Mouse (Mus musculus): ENCODE measurements around the gene Dlg2. TPM values are rescaled to one million over a fixed set of nuclear protein-coding genes. Genes with fewer than 3 reads are reported as not detected.
A peak's percentile ranks its signal among the peaks of the same experiment; 100 is the strongest.

The Dlg2 gene
- polyA plus RNA-seq, 1 experiment from 2014 or later = 2.3 TPM

DNA sequence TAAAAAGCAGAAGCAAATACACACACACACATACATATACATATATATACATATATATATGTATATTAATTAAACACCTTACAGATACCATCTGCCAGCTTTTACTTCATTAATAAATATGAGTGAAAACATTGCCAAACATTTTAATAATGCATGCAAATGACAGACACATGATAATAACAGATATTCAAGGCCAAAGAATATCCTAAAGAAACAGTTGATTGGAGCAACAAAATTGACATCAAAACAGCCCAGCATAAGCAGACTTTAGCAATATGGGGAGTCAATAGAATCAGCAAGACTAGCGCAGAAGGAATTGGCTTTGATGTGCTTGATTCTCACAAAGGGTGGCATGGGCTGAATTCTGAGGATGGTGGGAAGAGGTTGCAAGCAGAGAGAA lies 1568.5 kb downstream of the Dlg2 start:
- Histone ChIP-seq H3K9ac (replicated peaks) (no peak overlapping the region), H3K36me3 (no peaks in the 10 kb centered on the region), H3K4me2 (no peak overlapping the region), H3K9me3 (no peaks in the 10 kb centered on the region), H3K4me3 (replicated peaks) (no peak overlapping the region), H3K27ac (no peak overlapping the region), H3K4me1 (replicated peaks) (no peaks in the 10 kb centered on the region; the same call in 1 of the 2 replicates), H3K27me3 (no peaks in the 10 kb centered on the region)
- no peak for ATAC-seq (ENCODE audit: insufficient number of reproducible peaks, insufficient read depth, low FRiP score, low TSS enrichment, low read depth)
- WGBS = 91% methylated on average over 1 of the region's 1 CpGs

DNA sequence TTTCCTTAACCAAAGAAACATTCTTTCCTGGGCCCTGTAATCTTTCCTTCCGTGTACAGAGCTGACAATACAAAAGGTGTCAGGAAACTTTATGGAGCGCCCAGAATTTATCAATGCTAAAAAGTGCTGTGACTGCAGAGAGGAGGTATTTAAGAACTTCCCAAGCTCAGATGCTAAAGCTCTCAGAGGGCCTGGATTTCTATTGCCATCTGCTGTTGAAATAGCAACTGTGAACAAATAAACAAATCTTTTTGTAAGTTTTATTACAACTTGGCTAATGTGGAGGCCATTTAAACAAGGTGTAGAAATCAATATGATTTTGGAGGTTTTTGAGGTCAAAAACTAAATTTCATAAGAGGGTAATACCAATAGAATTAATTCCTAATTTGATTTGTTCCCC lies 1570.8 kb downstream of the Dlg2 start:
- 37% methylated on average over 2 of the region's 2 CpGs for WGBS
- Histone ChIP-seq H3K4me2 (no peak overlapping the region), H3K27ac (no peak overlapping the region), H3K9me3 (no peaks in the 10 kb centered on the region), H3K4me1 (replicated peaks) (no peaks in the 10 kb centered on the region; the same call in 1 of the 2 replicates), H3K27me3 (no peaks in the 10 kb centered on the region), H3K36me3 (no peaks in the 10 kb centered on the region), H3K9ac (replicated peaks) (no peak overlapping the region), H3K4me3 (replicated peaks) (no peak overlapping the region)
- ATAC-seq (ENCODE audit: insufficient number of reproducible peaks, insufficient read depth, low FRiP score, low TSS enrichment, low read depth) = no peak

DNA sequence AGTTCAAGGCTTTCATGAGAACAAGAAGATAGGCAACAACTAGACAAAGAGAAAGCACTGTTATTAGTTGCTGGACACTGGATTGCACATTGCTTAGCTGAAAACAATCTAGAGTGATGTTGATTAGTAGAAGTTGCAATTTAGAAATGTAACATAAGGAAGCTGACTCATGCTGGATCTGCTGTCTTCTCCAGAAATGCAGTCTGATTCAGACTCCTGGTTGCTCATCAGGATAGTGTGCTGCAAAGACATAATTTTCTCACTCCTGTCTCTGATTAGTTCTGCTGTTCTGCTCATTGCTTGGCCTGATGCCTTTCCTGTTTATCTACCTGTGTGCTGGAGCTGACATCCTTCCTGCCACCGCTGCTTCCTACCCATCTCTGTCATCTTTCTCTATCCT lies 1572.4 kb downstream of the Dlg2 start:
- H3K4me1 ChIP-seq (replicated peaks) = no peaks in the 10 kb centered on the region; the same call in 1 of the 2 replicates
- no peak for ATAC-seq (ENCODE audit: insufficient number of reproducible peaks, insufficient read depth, low FRiP score, low TSS enrichment, low read depth)
- 86% methylated on average over 1 of the region's 1 CpGs for WGBS
- no peaks in the 10 kb centered on the region for H3K27me3 ChIP-seq
- H3K9ac ChIP-seq (replicated peaks) = no peak overlapping the region
- no peak overlapping the region for H3K4me3 ChIP-seq (replicated peaks)
- no peaks in the 10 kb centered on the region for H3K9me3 ChIP-seq
- no peaks in the 10 kb centered on the region for H3K36me3 ChIP-seq
- H3K4me2 ChIP-seq = no peak overlapping the region
- H3K27ac ChIP-seq = no peak overlapping the region

DNA sequence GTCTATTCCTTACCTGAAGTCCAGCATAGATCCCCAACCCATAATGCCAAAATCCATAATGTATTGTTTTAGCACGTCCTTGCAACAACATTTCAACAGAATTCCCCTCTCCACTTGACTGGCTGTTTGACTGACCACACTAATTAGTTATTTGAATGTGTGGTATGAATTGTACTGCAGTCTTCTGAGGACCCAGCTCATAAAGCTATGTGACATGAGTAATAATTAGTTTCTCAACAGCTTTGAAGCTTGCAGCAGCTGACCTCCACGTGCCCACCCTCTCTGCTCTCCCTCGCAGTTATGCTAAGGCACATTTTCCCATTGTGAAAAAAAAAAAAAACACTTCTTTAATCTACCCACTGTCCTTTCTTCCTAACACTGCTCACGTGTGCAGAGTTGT lies 1590.4 kb downstream of the Dlg2 start:
- no peak overlapping the region for H3K4me2 ChIP-seq
- H3K27ac ChIP-seq = no peak overlapping the region
- no peaks in the 10 kb centered on the region for H3K27me3 ChIP-seq
- H3K4me1 ChIP-seq (replicated peaks) = no peaks in the 10 kb centered on the region
- H3K9me3 ChIP-seq = no peaks in the 10 kb centered on the region
- no peak overlapping the region for H3K9ac ChIP-seq (replicated peaks)
- 58% methylated on average over 4 of the region's 4 CpGs for WGBS
- no peak for ATAC-seq (ENCODE audit: insufficient number of reproducible peaks, insufficient read depth, low FRiP score, low TSS enrichment, low read depth)
- no peak overlapping the region for H3K4me3 ChIP-seq (replicated peaks)
- H3K36me3 ChIP-seq = no peaks in the 10 kb centered on the region

DNA sequence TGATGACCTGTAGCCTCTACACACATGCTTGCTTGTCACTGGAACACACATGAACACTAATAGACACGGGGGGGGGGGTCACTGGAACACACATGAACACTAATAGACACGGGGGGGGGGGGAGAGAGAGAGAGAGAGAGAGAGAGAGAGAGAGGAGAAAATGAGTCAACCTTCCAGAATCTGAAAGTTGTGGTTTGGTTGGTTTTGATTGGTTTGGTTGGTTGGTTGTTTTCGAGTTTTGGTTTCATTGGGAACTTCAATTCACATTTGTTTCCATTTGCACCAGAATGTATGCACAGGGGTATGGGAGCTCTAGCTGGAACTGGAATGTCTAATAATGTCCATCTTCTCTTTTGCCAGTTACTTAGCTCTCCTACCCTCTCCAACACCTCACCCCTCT lies 1611.0 kb downstream of the Dlg2 start:
- H3K27ac ChIP-seq = no peak overlapping the region
- no peaks in the 10 kb centered on the region for H3K36me3 ChIP-seq
- ATAC-seq (ENCODE audit: insufficient number of reproducible peaks, insufficient read depth, low FRiP score, low TSS enrichment, low read depth) = no peak
- no peaks in the 10 kb centered on the region for H3K4me1 ChIP-seq (replicated peaks)
- H3K9me3 ChIP-seq = no peaks in the 10 kb centered on the region
- 61% methylated on average over 3 of the region's 3 CpGs for WGBS
- H3K4me2 ChIP-seq = no peak overlapping the region
- H3K27me3 ChIP-seq = no peaks in the 10 kb centered on the region
- H3K9ac ChIP-seq (replicated peaks) = no peak overlapping the region
- H3K4me3 ChIP-seq (replicated peaks) = no peak overlapping the region

DNA sequence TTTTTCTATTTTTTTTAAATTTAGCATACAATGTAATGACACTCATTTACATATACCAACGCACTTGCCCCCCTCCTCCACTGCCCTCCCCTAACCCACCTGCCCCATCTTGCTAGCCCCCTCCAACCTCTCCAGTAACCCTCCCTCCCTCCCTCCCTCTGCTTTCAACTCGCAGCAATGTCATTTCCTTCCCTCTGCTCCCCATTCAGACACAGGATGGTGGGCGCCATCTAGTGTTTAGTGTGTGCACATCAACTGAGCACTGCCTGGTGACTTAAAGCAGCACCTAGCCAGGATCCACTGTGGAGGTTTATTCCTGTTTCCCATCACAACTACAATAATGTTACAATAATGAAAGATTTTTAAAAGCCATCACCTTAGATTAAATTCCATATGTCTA lies 1617.4 kb downstream of the Dlg2 start:
- Histone ChIP-seq H3K27ac (no peak overlapping the region), H3K9me3 (no peaks in the 10 kb centered on the region), H3K4me2 (no peak overlapping the region), H3K4me1 (replicated peaks) (no peaks in the 10 kb centered on the region), H3K4me3 (replicated peaks) (no peak overlapping the region), H3K27me3 (no peaks in the 10 kb centered on the region), H3K9ac (replicated peaks) (no peak overlapping the region), H3K36me3 (no peaks in the 10 kb centered on the region)
- WGBS = 0% methylated on average over 3 of the region's 3 CpGs
- ATAC-seq (ENCODE audit: insufficient number of reproducible peaks, insufficient read depth, low FRiP score, low TSS enrichment, low read depth) = peak; percentile 47; the same call in 1 of the 2 replicates

DNA sequence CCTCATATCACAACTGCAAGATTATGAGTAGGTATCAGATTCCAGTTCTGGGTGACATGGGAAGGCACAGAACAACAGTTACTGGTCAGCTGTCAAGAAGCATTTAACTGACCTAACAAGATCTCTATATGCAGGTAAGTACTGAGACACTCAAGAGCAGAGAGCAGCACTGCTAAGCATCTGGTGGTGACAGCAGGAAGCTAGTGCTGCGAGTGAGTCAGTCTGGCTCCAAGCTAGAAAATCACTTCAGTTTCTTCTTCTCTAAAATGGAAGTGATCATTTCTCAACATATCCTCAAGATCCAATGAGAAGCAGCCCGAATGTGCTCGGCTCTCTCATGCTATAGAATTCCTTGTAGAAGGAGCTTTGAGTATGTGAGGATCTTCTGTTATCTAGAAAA lies 1618.7 kb downstream of the Dlg2 start:
- no peak overlapping the region for H3K4me2 ChIP-seq
- no peaks in the 10 kb centered on the region for H3K4me1 ChIP-seq (replicated peaks)
- H3K36me3 ChIP-seq = no peaks in the 10 kb centered on the region
- 80% methylated on average over 3 of the region's 3 CpGs for WGBS
- H3K27me3 ChIP-seq = no peaks in the 10 kb centered on the region
- no peak overlapping the region for H3K4me3 ChIP-seq (replicated peaks)
- H3K9me3 ChIP-seq = no peaks in the 10 kb centered on the region
- no peak overlapping the region for H3K27ac ChIP-seq
- H3K9ac ChIP-seq (replicated peaks) = no peak overlapping the region
- no peak for ATAC-seq (ENCODE audit: insufficient number of reproducible peaks, insufficient read depth, low FRiP score, low TSS enrichment, low read depth)

DNA sequence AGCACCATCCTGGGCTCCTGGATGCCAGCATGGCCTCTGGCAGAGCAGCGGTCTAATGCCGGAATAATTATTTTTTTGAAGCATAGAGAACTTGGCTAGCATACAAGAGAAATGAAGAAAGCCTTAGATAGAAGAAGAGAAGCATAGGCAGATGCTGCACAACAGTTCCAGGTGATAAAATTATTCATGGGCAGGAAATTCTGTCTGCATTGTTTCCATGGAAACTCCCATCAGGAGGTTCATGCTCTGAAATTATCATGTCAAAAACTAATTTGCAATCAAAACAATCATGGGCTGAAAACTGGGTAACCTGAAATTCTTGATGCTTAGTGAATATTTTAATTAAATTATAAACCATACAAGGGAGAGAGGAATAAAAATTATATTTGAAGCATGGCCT lies 1624.4 kb downstream of the Dlg2 start:
- 94% methylated on average over 2 of the region's 2 CpGs for WGBS
- Histone ChIP-seq H3K4me2 (no peak overlapping the region), H3K9me3 (no peaks in the 10 kb centered on the region), H3K4me3 (replicated peaks) (no peak overlapping the region), H3K4me1 (replicated peaks) (no peaks in the 10 kb centered on the region), H3K27me3 (peaks cover 5% of the 10 kb centered on the region; the same call in 1 of the 2 replicates), H3K9ac (replicated peaks) (no peak overlapping the region), H3K36me3 (no peaks in the 10 kb centered on the region), H3K27ac (no peak overlapping the region)
- no peak for ATAC-seq (ENCODE audit: insufficient number of reproducible peaks, insufficient read depth, low FRiP score, low TSS enrichment, low read depth)

DNA sequence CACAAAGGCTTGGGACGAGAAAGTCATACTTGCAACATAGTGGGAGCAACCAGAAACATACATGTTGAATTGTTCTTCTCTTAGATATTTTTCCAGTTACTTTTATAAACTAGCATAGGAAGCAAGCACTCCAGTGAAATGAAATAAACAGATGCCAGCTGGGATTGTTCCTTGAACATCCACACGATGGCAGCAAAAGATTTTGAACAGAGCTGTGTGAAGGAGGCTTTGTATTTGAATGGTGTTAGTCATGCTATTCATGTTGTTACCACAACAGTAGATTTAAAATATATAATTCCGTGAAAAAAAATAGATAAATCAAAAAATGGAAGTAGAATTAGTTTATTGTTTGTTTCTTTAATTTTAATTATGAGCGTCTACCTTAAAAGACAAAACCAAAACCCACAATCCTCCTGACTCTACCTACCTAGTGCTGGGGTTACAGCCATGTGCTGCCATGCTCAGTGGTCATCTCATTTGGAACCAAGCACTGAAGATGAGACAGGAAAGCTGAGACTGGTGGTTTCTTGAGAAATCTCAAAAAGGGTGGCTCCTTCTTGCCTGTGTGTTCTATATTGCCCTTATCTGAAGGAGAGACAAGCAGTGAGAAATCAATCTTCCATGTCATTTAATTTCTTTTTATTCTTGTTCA lies 1626.5 kb downstream of the Dlg2 start:
- Histone ChIP-seq H3K9me3 (no peaks in the 10 kb centered on the region), H3K27me3 (peaks cover 5% of the 10 kb centered on the region; the same call in 1 of the 2 replicates), H3K36me3 (no peaks in the 10 kb centered on the region), H3K9ac (replicated peaks) (no peak overlapping the region), H3K4me3 (replicated peaks) (no peak overlapping the region), H3K4me1 (replicated peaks) (no peaks in the 10 kb centered on the region), H3K27ac (no peak overlapping the region), H3K4me2 (no peak overlapping the region)
- ATAC-seq (ENCODE audit: insufficient number of reproducible peaks, insufficient read depth, low FRiP score, low TSS enrichment, low read depth) = peak; percentile 69; the same call in 1 of the 2 replicates
- 16% methylated on average over 4 of the region's 4 CpGs for WGBS

DNA sequence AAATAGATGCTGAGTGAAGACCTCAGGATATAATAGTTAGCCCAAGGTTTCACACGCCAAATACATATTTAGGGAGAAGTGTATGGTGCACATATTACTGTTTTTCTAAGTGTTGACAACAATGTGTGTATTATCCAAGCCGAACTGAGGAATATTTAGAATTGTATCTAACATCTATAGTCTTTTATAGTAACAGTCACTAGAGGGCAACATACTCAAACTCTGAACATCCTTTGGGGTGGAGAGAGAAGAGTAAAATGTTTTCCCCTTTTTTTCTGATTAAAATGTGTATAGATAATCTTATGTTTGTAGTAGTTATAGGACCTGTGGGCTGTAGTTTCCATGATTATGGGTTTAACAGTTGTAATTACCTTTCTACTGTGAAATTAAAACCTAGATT lies 1629.0 kb downstream of the Dlg2 start:
- Histone ChIP-seq H3K4me3 (replicated peaks) (no peak overlapping the region), H3K27ac (no peak overlapping the region), H3K9me3 (no peaks in the 10 kb centered on the region), H3K4me1 (replicated peaks) (no peaks in the 10 kb centered on the region), H3K27me3 (peaks cover 5% of the 10 kb centered on the region; the same call in 1 of the 2 replicates), H3K36me3 (no peaks in the 10 kb centered on the region), H3K4me2 (no peak overlapping the region), H3K9ac (replicated peaks) (no peak overlapping the region)
- WGBS = 36% methylated on average over 2 of the region's 2 CpGs
- ATAC-seq (ENCODE audit: insufficient number of reproducible peaks, insufficient read depth, low FRiP score, low TSS enrichment, low read depth) = no peak

DNA sequence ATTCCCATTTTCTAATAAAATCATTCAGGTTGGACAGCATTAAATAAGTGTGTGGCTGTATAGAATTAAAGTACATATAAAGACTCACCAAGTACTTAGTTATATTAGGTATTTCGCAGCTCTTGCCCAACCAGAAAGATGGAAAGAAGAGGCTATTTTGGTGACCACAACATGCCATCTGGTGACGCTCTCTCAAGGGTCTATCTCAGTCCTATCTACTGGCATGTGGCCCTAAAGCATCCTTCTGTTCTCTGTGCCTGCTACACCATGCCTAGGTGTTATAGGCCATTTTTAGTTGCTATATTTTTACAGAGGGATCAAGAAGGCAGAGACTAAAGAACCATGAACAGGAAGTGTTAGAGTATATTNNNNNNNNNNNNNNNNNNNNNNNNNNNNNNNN lies 1629.5 kb downstream of the Dlg2 start:
- 88% methylated on average over 2 of the region's 2 CpGs for WGBS
- H3K9ac ChIP-seq (replicated peaks) = no peak overlapping the region
- H3K9me3 ChIP-seq = no peaks in the 10 kb centered on the region
- H3K4me1 ChIP-seq (replicated peaks) = no peaks in the 10 kb centered on the region
- H3K36me3 ChIP-seq = no peaks in the 10 kb centered on the region
- ATAC-seq (ENCODE audit: insufficient number of reproducible peaks, insufficient read depth, low FRiP score, low TSS enrichment, low read depth) = no peak
- no peak overlapping the region for H3K4me2 ChIP-seq
- no peak overlapping the region for H3K4me3 ChIP-seq (replicated peaks)
- peaks cover 5% of the 10 kb centered on the region; the same call in 1 of the 2 replicates for H3K27me3 ChIP-seq
- no peak overlapping the region for H3K27ac ChIP-seq

DNA sequence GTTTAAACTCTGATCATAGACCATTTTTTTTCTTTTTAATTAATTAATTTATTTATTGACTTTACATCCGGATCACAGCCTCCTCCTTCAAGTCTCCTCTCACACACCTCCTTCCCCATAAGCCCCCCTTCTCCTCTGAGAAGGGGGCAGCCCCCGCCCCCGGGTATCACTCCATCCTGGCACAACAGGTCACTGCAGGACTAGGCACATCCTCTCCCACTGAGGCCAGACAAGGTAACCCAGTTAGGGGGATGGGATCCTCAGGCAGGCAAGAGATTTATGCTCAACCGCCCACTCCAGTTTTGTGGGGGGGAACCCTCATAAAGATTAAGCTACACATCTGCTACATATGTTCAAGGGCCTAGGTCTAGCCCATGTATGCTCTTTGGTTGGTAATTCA lies 1636.6 kb downstream of the Dlg2 start:
- WGBS = 84% methylated on average over 4 of the region's 4 CpGs
- Histone ChIP-seq H3K9me3 (no peaks in the 10 kb centered on the region), H3K4me3 (replicated peaks) (no peak overlapping the region), H3K27ac (no peak overlapping the region), H3K27me3 (no peaks in the 10 kb centered on the region; the same call in 1 of the 2 replicates), H3K9ac (replicated peaks) (no peak overlapping the region), H3K36me3 (no peaks in the 10 kb centered on the region), H3K4me2 (no peak overlapping the region), H3K4me1 (replicated peaks) (no peaks in the 10 kb centered on the region)
- no peak for ATAC-seq (ENCODE audit: insufficient number of reproducible peaks, insufficient read depth, low FRiP score, low TSS enrichment, low read depth)
